Mouse (Mus musculus): Measurements from ENCODE around the gene Tada1.

GRCm38 (mm10) chr1:166394770-166395169, 15.9 kb downstream of the Tada1 start:
- no peak for TF ChIP-seq CTCF (IDR thresholded peaks at IDR 0.05; ENCODE audit: insufficient read depth, low read depth, low read length)
- TF ChIP-seq POLR2A (IDR thresholded peaks at IDR 0.05; ENCODE audit: insufficient read depth, low read depth, low read length) = no peak

Measured in olfactory bulb, adult 2 months (tissue).